Mouse (Mus musculus): ENCODE measurements around the gene Adamtsl1.

GRCm38 (mm10) chr4:85901316-85901715, 387.3 kb downstream of the Adamtsl1 start:
- TF ChIP-seq HCFC1 (IDR thresholded peaks at IDR 0.05; ENCODE audit: borderline replicate concordance, insufficient read depth, low read length) = no peak
- TF ChIP-seq ZC3H11A (IDR thresholded peaks at IDR 0.05; ENCODE audit: borderline replicate concordance, low read depth, low read length) = no peak
- no peak for TF ChIP-seq CHD2 (IDR thresholded peaks at IDR 0.05; ENCODE audit: low read depth, low read length)
- TF ChIP-seq ZNF384 (IDR thresholded peaks at IDR 0.05; ENCODE audit: low read depth, low read length) = no peak
- no peak for TF ChIP-seq MAFK (IDR thresholded peaks at IDR 0.05; ENCODE audit: insufficient read depth, low read depth, low read length)

All from ES-E14 (cell line).